In genomic region chr2:102094281-102094680, GRCm38 (mm10) we compare ENCODE assay signal across 13 mouse cellular contexts.
A peak's percentile ranks its signal among the peaks of the same experiment; 100 is the strongest.
DNase-seq lines count a peak whose midpoint lies in the region; ATAC-seq and TF ChIP-seq lines count a peak whose summit lies in the region.
"Had no signal": no experiment of that assay in that cellular context is flagged by ENCODE, and none has a peak within 500 bp of the region (broad histone marks: within the 10 kb centered on the region; RNA-seq: fewer than 3 reads in every experiment).

No protein-coding gene starts in this region.

- H3K4me1 ChIP-seq in cerebellum, adult 2 months (ENCODE audit: control insufficient read depth, insufficient read depth, low read length), result peaks cover 32% of the 10 kb centered on the region
- H3K4me1 ChIP-seq in lung, embryonic 16.5 days (replicated peaks; ENCODE audit: control insufficient read depth, insufficient read depth, low read length), result peaks cover 19% of the 10 kb centered on the region
- peaks cover 8% of the 10 kb centered on the region for H3K4me1 ChIP-seq in lung, adult 2 months (ENCODE audit: control insufficient read depth, insufficient read depth, low read length)
- peaks cover 51% of the 10 kb centered on the region for H3K4me1 ChIP-seq in hindbrain, embryonic 13.5 days (replicated peaks)
- H3K4me1 ChIP-seq in midbrain, embryonic 16.5 days (ENCODE audit: control insufficient read depth, insufficient read depth, low read length), result peaks cover 28% of the 10 kb centered on the region

- TF ChIP-seq CTCF in cerebellum, adult 2 months (IDR thresholded peaks at IDR 0.05; ENCODE audit: borderline replicate concordance, insufficient read depth, low read depth, low read length), result no peak
- no peak for TF ChIP-seq CTCF in lung, adult 2 months (IDR thresholded peaks at IDR 0.05; ENCODE audit: insufficient read depth, low read length)

- no peak for DNase-seq in cerebellum, adult 2 months
- DNase-seq in cerebellum, adult 9-11 months, result no peak
- no peak for DNase-seq in lung, adult 2 months
- no peak for DNase-seq in cerebellum, postnatal 36 days
- no peak for DNase-seq in natural killer cell, adult 2 months (ENCODE audit: low spot score in 2 of 2)
- DNase-seq: layer of hippocampus, postnatal 36 days had no signal

- H3K27me3 ChIP-seq in cerebellum, adult 2 months (ENCODE audit: control insufficient read depth, insufficient read depth, low read length), result no peaks in the 10 kb centered on the region
- no peaks in the 10 kb centered on the region for H3K27me3 ChIP-seq in lung, embryonic 16.5 days (ENCODE audit: control insufficient read depth, insufficient read depth, low read depth, low read length)
- no peaks in the 10 kb centered on the region for H3K27me3 ChIP-seq in hindbrain, embryonic 13.5 days
- H3K27me3 ChIP-seq in midbrain, embryonic 16.5 days (ENCODE audit: control insufficient read depth, insufficient read depth, low read depth, low read length), result no peaks in the 10 kb centered on the region
- H3K27me3 ChIP-seq: Patski had no signal

- peak; percentile 30; the same call in 1 of the 2 replicates for ATAC-seq in lung, embryonic 16.5 days (ENCODE audit: low read depth)
- ATAC-seq in hindbrain, embryonic 13.5 days (ENCODE audit: low FRiP score), result no peak
- ATAC-seq in midbrain, embryonic 16.5 days, result peak; percentile 13; the same call in 1 of the 2 replicates
- ATAC-seq: inflammation-experienced regulatory T-cells, adult 6 months; Patski had no signal

- H3K4me2 ChIP-seq in lung, embryonic 16.5 days (ENCODE audit: low read depth, low read length), result no peak overlapping the region
- peak overlapping the region; percentile 6; the same call in 1 of the 2 replicates for H3K4me2 ChIP-seq in hindbrain, embryonic 13.5 days
- H3K4me2 ChIP-seq in midbrain, embryonic 16.5 days (ENCODE audit: low read length), result no peak overlapping the region
- H3K4me2 ChIP-seq: heart, embryonic 13.5 days had no signal

- no peaks in the 10 kb centered on the region for H3K36me3 ChIP-seq in lung, embryonic 16.5 days (ENCODE audit: control insufficient read depth, insufficient read depth, low read length)
- H3K36me3 ChIP-seq in hindbrain, embryonic 13.5 days, result 0 out of 2 replicates have a peak, but pooled peaks cover under 1% of the 10 kb centered on the region
- H3K36me3 ChIP-seq in midbrain, embryonic 16.5 days (ENCODE audit: control insufficient read depth, insufficient read depth, low read length), result no peaks in the 10 kb centered on the region
- H3K36me3 ChIP-seq: heart, embryonic 13.5 days had no signal

- 49% methylated on average over 3 of the region's 3 CpGs for WGBS in cerebellum, adult 2 months
- WGBS in lung, embryonic 16.5 days, result 47% methylated on average over 3 of the region's 3 CpGs
- 47% methylated on average over 3 of the region's 3 CpGs for WGBS in lung, adult 2 months
- 56% methylated on average over 3 of the region's 3 CpGs for WGBS in hindbrain, embryonic 13.5 days
- 54% methylated on average over 3 of the region's 3 CpGs for WGBS in midbrain, embryonic 16.5 days

- no peak for TF ChIP-seq POLR2A in cerebellum, adult 2 months (IDR thresholded peaks at IDR 0.05; ENCODE audit: borderline replicate concordance, insufficient read depth, low read length)
- TF ChIP-seq POLR2A in lung, adult 2 months (IDR thresholded peaks at IDR 0.05; ENCODE audit: borderline replicate concordance, extremely low read depth, low read depth, low read length), result no peak

- no peak overlapping the region for H3K4me3 ChIP-seq in cerebellum, adult 2 months (replicated peaks; ENCODE audit: insufficient read depth, low read depth, low read length)
- H3K4me3 ChIP-seq in lung, embryonic 16.5 days (ENCODE audit: low read length), result no peak overlapping the region
- H3K4me3 ChIP-seq in lung, adult 2 months (replicated peaks; ENCODE audit: extremely low read depth, low read depth, low read length), result no peak overlapping the region
- H3K4me3 ChIP-seq in hindbrain, embryonic 13.5 days, result no peak overlapping the region
- no peak overlapping the region for H3K4me3 ChIP-seq in midbrain, embryonic 16.5 days (ENCODE audit: low read depth, low read length)
- H3K4me3 ChIP-seq: heart, embryonic 13.5 days had no signal

- peak overlapping the region; percentile 44 for H3K27ac ChIP-seq in cerebellum, adult 2 months (ENCODE audit: insufficient read depth, low read length)
- H3K27ac ChIP-seq in lung, embryonic 16.5 days (ENCODE audit: low read length), result peak overlapping the region; percentile 70
- H3K27ac ChIP-seq in hindbrain, embryonic 13.5 days, result peak overlapping the region; percentile 66
- H3K27ac ChIP-seq in midbrain, embryonic 16.5 days (ENCODE audit: low read length), result no peak overlapping the region
- H3K27ac ChIP-seq: heart, embryonic 13.5 days; kidney, postnatal 0 days had no signal

- H3K9ac ChIP-seq in lung, embryonic 16.5 days (ENCODE audit: low read length), result no peak overlapping the region
- 0 out of 2 replicates have a peak overlapping the region, but pooled peaks have one; percentile 24 for H3K9ac ChIP-seq in hindbrain, embryonic 13.5 days
- H3K9ac ChIP-seq in midbrain, embryonic 16.5 days (ENCODE audit: low read depth, low read length), result no peak overlapping the region
- H3K9ac ChIP-seq: heart, embryonic 13.5 days had no signal

- no peaks in the 10 kb centered on the region; the same call in 1 of the 2 replicates for H3K9me3 ChIP-seq in lung, embryonic 16.5 days (ENCODE audit: control insufficient read depth, low read length)
- no peaks in the 10 kb centered on the region for H3K9me3 ChIP-seq in hindbrain, embryonic 13.5 days
- no peaks in the 10 kb centered on the region for H3K9me3 ChIP-seq in midbrain, embryonic 16.5 days (replicated peaks; ENCODE audit: control insufficient read depth, low read length, poor library complexity, severe bottlenecking)
